Comparison of ENCODE assay signal across 29 mouse cellular contexts in genomic region chr5:5054270-5054669, GRCm38 (mm10).
DNase-seq lines count a peak whose midpoint lies in the region; ATAC-seq lines count a peak whose summit lies in the region.
"Had no signal": no experiment of that assay in that cellular context is flagged by ENCODE, and none has a peak within 500 bp of the region (broad histone marks: within the 10 kb centered on the region; RNA-seq: fewer than 3 reads in every experiment).

No protein-coding gene starts in this region.

- no peaks in the 10 kb centered on the region; the same call in 1 of the 2 replicates for H3K4me1 ChIP-seq in embryonic facial prominence, embryonic 14.5 days (ENCODE audit: control insufficient read depth, insufficient read depth, low read length)
- H3K4me1 ChIP-seq in embryonic facial prominence, embryonic 10.5 days, result peaks cover 14% of the 10 kb centered on the region; the same call in 1 of the 2 replicates
- H3K4me1 ChIP-seq in hindbrain, embryonic 16.5 days (ENCODE audit: control insufficient read depth, insufficient read depth, low read depth, low read length), result peaks cover 10% of the 10 kb centered on the region
- H3K4me1 ChIP-seq in hindbrain, embryonic 13.5 days (replicated peaks), result peaks cover 24% of the 10 kb centered on the region
- H3K4me1 ChIP-seq in liver, embryonic 11.5 days (replicated peaks; ENCODE audit: control insufficient read depth, insufficient read depth, low read length), result no peaks in the 10 kb centered on the region; the same call in 1 of the 2 replicates
- H3K4me1 ChIP-seq: embryonic facial prominence, embryonic 12.5 days had no signal

- H3K9me3 ChIP-seq in embryonic facial prominence, embryonic 14.5 days (ENCODE audit: control insufficient read depth, low read length), result no peaks in the 10 kb centered on the region
- no peaks in the 10 kb centered on the region for H3K9me3 ChIP-seq in embryonic facial prominence, embryonic 10.5 days
- no peaks in the 10 kb centered on the region for H3K9me3 ChIP-seq in hindbrain, embryonic 16.5 days (ENCODE audit: control insufficient read depth, low read length)
- H3K9me3 ChIP-seq in hindbrain, embryonic 13.5 days, result no peaks in the 10 kb centered on the region
- H3K9me3 ChIP-seq in liver, embryonic 11.5 days (ENCODE audit: control insufficient read depth, low read length), result no peaks in the 10 kb centered on the region
- H3K9me3 ChIP-seq: embryonic facial prominence, embryonic 12.5 days; forebrain, embryonic 12.5 days; G1E; heart, embryonic 10.5 days had no signal

- no peak overlapping the region for H3K27ac ChIP-seq in embryonic facial prominence, embryonic 14.5 days (replicated peaks; ENCODE audit: low read depth, low read length)
- H3K27ac ChIP-seq in embryonic facial prominence, embryonic 10.5 days (replicated peaks), result no peak overlapping the region
- H3K27ac ChIP-seq in hindbrain, embryonic 16.5 days (ENCODE audit: low read depth, low read length), result no peak overlapping the region
- H3K27ac ChIP-seq in hindbrain, embryonic 13.5 days, result no peak overlapping the region
- no peak overlapping the region for H3K27ac ChIP-seq in liver, embryonic 11.5 days (ENCODE audit: low read depth, low read length)
- H3K27ac ChIP-seq: embryonic facial prominence, embryonic 12.5 days; forebrain, embryonic 12.5 days; gastrocnemius, adult 2 months had no signal

- no peak overlapping the region for H3K9ac ChIP-seq in embryonic facial prominence, embryonic 14.5 days (ENCODE audit: low read depth, low read length)
- H3K9ac ChIP-seq in hindbrain, embryonic 16.5 days (ENCODE audit: low read depth, low read length), result no peak overlapping the region
- no peak overlapping the region for H3K9ac ChIP-seq in hindbrain, embryonic 13.5 days
- no peak overlapping the region for H3K9ac ChIP-seq in liver, embryonic 11.5 days (ENCODE audit: low read depth, low read length)
- H3K9ac ChIP-seq: embryonic facial prominence, embryonic 12.5 days; forebrain, embryonic 12.5 days had no signal

- WGBS in embryonic facial prominence, embryonic 14.5 days, result 46% methylated on average over 1 of the region's 1 CpGs
- WGBS in embryonic facial prominence, embryonic 10.5 days, result 43% methylated on average over 1 of the region's 1 CpGs
- WGBS in hindbrain, embryonic 16.5 days, result 24% methylated on average over 1 of the region's 1 CpGs
- WGBS in hindbrain, embryonic 13.5 days, result 27% methylated on average over 1 of the region's 1 CpGs
- 49% methylated on average over 1 of the region's 1 CpGs for WGBS in liver, embryonic 11.5 days

- no peaks in the 10 kb centered on the region for H3K36me3 ChIP-seq in embryonic facial prominence, embryonic 14.5 days (ENCODE audit: control insufficient read depth, insufficient read depth, low read length)
- no peaks in the 10 kb centered on the region for H3K36me3 ChIP-seq in embryonic facial prominence, embryonic 10.5 days (replicated peaks)
- no peaks in the 10 kb centered on the region for H3K36me3 ChIP-seq in hindbrain, embryonic 16.5 days (ENCODE audit: control insufficient read depth, insufficient read depth, low read length)
- H3K36me3 ChIP-seq in hindbrain, embryonic 13.5 days, result no peaks in the 10 kb centered on the region
- H3K36me3 ChIP-seq in liver, embryonic 11.5 days (ENCODE audit: control insufficient read depth, insufficient read depth, low read length), result no peaks in the 10 kb centered on the region
- H3K36me3 ChIP-seq: embryonic facial prominence, embryonic 12.5 days; forebrain, embryonic 12.5 days; G1E; heart, embryonic 10.5 days had no signal

- no peak overlapping the region for H3K4me2 ChIP-seq in embryonic facial prominence, embryonic 14.5 days (ENCODE audit: low read depth, low read length)
- no peak overlapping the region for H3K4me2 ChIP-seq in hindbrain, embryonic 16.5 days (ENCODE audit: low read length)
- no peak overlapping the region for H3K4me2 ChIP-seq in hindbrain, embryonic 13.5 days
- H3K4me2 ChIP-seq in liver, embryonic 11.5 days, result no peak overlapping the region
- H3K4me2 ChIP-seq: embryonic facial prominence, embryonic 12.5 days; forebrain, embryonic 12.5 days had no signal

- no peaks in the 10 kb centered on the region for H3K27me3 ChIP-seq in embryonic facial prominence, embryonic 14.5 days (replicated peaks; ENCODE audit: control insufficient read depth, insufficient read depth, low read length)
- H3K27me3 ChIP-seq in embryonic facial prominence, embryonic 10.5 days (replicated peaks; ENCODE audit: low read depth, poor library complexity, severe bottlenecking), result no peaks in the 10 kb centered on the region
- H3K27me3 ChIP-seq in hindbrain, embryonic 16.5 days (replicated peaks; ENCODE audit: control insufficient read depth, insufficient read depth, low read length), result no peaks in the 10 kb centered on the region
- no peaks in the 10 kb centered on the region for H3K27me3 ChIP-seq in hindbrain, embryonic 13.5 days
- no peaks in the 10 kb centered on the region for H3K27me3 ChIP-seq in liver, embryonic 11.5 days (replicated peaks; ENCODE audit: control insufficient read depth, insufficient read depth, low read length)
- H3K27me3 ChIP-seq: embryonic facial prominence, embryonic 12.5 days; forebrain, embryonic 12.5 days; Patski had no signal

- DNase-seq in embryonic facial prominence, embryonic 14.5 days (ENCODE audit: low spot score), result no peak
- DNase-seq in embryonic facial prominence, embryonic 10.5 days (ENCODE audit: low spot score), result no peak
- DNase-seq in retina, embryonic 14.5 days (ENCODE audit: low spot score), result peak; percentile 87
- DNase-seq in MN1 (ENCODE audit: low spot score), result no peak
- DNase-seq in liver, embryonic 11.5 days (ENCODE audit: low spot score), result no peak
- DNase-seq: adrenal gland, adult 2 months; adrenal gland, postnatal 25 days; B cell, adult 2 months; cerebellum, adult 11 months; cerebellum, adult 8-10 months; cerebellum, postnatal 14 days; embryo, embryonic 11 days; gastrocnemius, adult 2 months; gastrocnemius, postnatal 36 days; heart, adult 18-20 months; heart, postnatal 10 days; heart, postnatal 4 days; kidney, adult 8-10 months had no signal

- H3K4me3 ChIP-seq in embryonic facial prominence, embryonic 14.5 days (ENCODE audit: low read depth, low read length), result no peak overlapping the region
- H3K4me3 ChIP-seq in embryonic facial prominence, embryonic 10.5 days, result no peak overlapping the region
- H3K4me3 ChIP-seq in hindbrain, embryonic 16.5 days (ENCODE audit: low read length), result no peak overlapping the region
- no peak overlapping the region for H3K4me3 ChIP-seq in hindbrain, embryonic 13.5 days
- H3K4me3 ChIP-seq in liver, embryonic 11.5 days (ENCODE audit: low read depth, low read length), result no peak overlapping the region
- H3K4me3 ChIP-seq: embryonic facial prominence, embryonic 12.5 days; forebrain, embryonic 12.5 days; gastrocnemius, adult 2 months; heart, embryonic 10.5 days had no signal

- ATAC-seq in embryonic facial prominence, embryonic 14.5 days (ENCODE audit: low read depth), result peak; percentile 70; the same call in 1 of the 2 replicates
- ATAC-seq in hindbrain, embryonic 16.5 days, result 0 out of 2 replicates have a peak, but pooled peaks have one; percentile 12
- ATAC-seq in hindbrain, embryonic 13.5 days (ENCODE audit: low FRiP score), result no peak
- no peak for ATAC-seq in liver, embryonic 11.5 days (replicated peaks; ENCODE audit: low FRiP score)
- ATAC-seq: activated CD4-positive, CD25-positive, alpha-beta regulatory T cell, adult 4 months; CD4-positive, CD25-positive, alpha-beta regulatory T cell, adult 4 months; inflammation-experienced regulatory T-cells, adult 6 months; intestine, postnatal 0 days; Patski had no signal

Comparison
In these comparisons a context has a peak if more than half of its experiments do, and no peak if none do; other contexts are left out.
1. ATAC-seq: peak in embryonic facial prominence, embryonic 14.5 days (single experiment) and hindbrain, embryonic 16.5 days (single experiment); none in hindbrain, embryonic 13.5 days (single experiment) and liver, embryonic 11.5 days (single experiment).